Mouse (Mus musculus) WW6 (cell line): ENCODE data around the gene Med18.
A peak's percentile ranks its signal among the peaks of the same experiment; 100 is the strongest.
"Not testable (repeated sequence)": the region's sequence is repeated elsewhere in the genome, so short reads cannot be mapped to it uniquely, and the experiment has no call there.

Experiments
- DNase-seq: peaks from one replicate; pipeline ENCODE4 v3.0.0-alpha.2; 2013; ENCODE audit warnings: low read depth, low spot score

Med18 gene

DNA sequence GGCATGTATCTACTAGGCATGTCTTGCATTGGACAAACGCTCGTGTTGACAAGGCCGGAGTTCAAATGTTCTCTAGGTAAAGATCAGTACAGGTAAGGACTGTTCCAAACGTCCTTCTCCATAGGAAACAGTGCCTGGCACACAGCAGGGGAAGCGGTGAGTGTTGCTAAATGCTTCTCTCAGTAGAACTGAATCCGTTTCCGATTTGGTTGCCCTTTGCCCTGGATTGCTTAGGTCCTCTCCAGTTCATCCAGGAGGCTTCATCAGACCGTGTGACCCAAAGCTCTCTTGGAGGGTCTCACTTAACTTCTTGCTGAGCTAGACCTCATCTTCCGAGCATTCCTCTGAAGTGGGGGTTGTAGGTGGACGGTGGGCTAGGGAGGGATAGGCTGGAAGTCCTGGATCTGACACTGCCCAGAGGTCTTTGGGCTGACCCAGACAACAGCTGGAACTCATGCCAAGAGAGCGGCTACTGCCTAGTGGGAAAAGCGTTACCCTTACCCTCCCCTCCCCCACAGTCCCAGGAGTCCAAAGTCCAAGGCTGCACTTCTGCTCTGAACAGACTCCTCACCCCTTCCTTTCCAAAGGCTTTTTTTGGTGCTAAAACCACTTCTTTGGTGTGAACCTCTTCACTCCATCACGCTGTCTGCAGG is 19.4 kb upstream of the Med18 start:
- DNase-seq: no peak

DNA sequence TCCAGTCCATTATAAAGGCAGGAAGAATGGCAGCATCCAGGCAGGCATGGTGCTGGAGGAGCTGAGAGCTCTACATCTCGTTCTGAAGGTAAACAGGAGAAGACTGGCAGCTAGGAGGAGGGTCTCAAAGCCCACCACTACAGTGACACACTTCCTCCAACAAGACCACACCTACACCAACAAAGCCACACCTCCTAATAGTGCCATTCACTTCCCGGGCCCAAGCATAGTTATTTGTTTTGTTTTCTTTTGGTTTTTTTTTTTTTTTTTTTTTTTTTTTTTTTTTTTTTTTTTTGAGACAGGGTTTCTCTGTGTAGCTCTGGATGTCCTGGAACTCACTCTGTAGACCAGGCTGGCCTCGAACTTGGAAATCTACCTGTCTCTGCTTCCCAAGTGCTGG is 18.4 kb upstream of the Med18 start:
- not testable (repeated sequence) for DNase-seq

GRCm38 (mm10) chr4:132477833-132478232 is 14.1 kb upstream of the Med18 start:
- DNase-seq: no peak

GRCm38 (mm10) chr4:132475895-132476878 is 12.5 kb upstream of the Med18 start:
- no peak for DNase-seq

DNA sequence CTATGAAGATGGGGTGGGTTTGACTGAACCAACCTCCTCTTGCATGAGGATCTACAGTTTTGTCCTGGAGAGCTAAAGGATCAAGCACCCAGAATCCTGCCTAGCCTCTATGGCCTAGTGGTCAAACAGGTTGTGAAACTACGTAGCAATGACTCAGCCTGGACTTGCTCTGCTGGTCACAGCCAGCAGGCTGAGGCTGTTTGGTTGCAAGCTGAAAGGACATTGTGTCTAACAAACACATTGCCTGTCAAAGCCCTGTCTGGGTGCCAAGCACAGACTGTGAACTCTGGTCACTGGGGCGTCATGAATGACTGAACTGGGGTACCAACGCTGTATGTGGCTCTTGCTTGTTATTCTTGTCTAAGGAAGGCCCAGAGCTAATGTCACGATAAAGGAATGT is 10.9 kb upstream of the Med18 start:
- no peak for DNase-seq

GRCm38 (mm10) chr4:132473411-132473810 is 9.7 kb upstream of the Med18 start:
- no peak for DNase-seq

- DNase-seq: no peak
Observed at GRCm38 (mm10) chr4:132469873-132470272, 6.2 kb upstream of the Med18 start.

GRCm38 (mm10) chr4:132464255-132464613 is 513 bp upstream of the Med18 start:
- DNase-seq: no peak

GRCm38 (mm10) chr4:132462836-132463235 is 885 bp downstream of the Med18 start:
- DNase-seq: no peak

DNA sequence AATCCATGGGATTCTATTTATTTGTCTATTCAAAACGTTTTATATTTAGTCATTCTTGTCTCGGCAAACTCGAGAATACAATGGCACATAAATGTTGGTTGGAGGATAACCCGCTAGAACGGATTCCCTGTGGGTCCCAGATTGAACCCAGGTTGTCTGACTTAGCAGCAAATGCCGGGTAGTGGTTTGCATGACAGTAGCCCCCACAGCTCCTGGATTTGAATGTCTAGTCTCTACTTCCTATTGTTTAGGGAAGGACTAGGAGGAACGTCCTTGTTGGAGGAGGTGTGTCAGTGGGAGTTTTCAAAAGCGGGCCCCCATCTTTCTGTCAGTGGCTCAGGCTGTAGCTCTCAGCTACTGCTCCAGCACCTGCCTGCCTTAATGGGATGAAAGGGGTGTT is 3.5 kb downstream of the Med18 start:
- no peak for DNase-seq

GRCm38 (mm10) chr4:132455561-132455960 is 8.2 kb downstream of the Med18 start:
- DNase-seq: no peak

DNA sequence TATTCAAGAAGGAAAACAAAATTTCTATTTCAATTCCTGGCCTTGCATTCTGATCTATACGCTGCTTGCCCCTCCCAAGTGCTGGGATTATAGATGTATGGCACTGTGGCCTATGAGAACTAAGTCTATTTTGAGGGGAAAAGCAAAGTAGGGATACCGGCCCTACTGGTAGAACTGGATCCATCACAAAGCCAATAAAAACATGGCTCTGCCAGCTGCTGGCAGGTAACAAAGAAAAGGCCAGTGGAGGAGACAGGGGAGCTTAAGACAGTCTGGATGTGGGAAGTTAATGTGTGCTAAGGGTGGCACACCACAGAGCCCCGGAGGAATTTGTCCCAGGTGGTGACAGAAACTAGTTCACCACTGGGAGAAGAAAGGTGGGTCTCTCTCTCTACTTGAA is 8.6 kb downstream of the Med18 start:
- DNase-seq: no peak

GRCm38 (mm10) chr4:132454216-132454615 is 9.5 kb downstream of the Med18 start:
- no peak for DNase-seq

- no peak for DNase-seq
Observed at GRCm38 (mm10) chr4:132449778-132450177, 13.9 kb downstream of the Med18 start.

DNA sequence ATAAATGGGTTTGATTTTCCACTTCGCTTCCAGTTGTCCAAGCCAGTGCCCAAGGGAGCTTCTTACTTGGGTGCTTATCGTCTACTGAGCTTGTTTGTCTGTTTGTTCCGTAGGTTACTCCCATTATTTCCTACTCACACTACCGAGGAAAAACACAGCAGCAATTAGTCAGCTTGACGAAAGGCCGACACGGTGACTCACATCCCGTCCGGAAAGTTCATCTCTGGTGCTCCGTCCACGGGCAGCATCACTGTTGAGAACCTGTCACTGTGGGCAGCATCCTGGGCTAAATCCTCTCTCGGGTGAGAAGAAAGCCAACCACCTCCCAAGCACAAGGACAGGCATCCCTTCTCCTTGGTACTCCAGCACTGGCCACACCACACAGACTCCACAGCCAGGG is 17.6 kb downstream of the Med18 start:
- no peak for DNase-seq

DNA sequence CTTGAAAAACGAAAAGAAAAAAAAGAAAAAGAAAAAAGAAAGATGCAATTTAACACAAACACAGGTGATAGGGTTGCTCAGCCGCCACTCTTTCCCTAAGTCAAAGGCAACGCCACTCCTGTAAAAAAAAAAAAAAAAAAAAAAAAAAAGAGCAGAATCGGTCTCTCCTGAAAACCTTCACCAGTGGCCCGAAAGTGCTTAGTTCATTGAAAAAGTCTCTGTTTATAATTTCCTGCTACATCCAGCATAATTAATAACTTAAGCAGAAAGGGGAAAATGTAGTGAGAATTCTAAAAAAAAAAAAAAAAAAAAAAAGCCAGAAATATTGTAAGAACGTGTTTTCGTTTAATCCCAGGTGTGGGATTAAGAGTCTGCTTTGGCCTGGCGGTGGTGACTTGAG is 19.2 kb downstream of the Med18 start:
- no peak for DNase-seq

DNA sequence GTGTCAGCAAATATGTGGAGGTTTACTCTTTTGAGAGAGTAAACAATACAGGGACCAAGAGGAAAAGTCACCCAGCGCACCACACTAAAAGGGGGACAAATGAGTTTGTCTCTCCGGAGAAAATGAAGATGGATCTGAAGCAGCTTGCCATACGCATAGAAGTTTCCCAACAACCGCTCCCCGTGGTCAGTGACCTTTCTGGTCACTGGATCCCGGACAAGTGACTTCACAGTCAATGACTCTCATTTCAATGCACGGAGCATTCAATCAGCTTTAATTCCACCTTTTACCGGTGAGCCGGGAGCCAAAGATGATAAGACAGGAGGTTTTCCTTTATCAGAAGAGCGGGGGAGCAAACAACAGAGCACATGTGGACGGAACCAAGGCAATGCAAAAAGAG is 25.9 kb downstream of the Med18 start:
- DNase-seq: no peak

DNA sequence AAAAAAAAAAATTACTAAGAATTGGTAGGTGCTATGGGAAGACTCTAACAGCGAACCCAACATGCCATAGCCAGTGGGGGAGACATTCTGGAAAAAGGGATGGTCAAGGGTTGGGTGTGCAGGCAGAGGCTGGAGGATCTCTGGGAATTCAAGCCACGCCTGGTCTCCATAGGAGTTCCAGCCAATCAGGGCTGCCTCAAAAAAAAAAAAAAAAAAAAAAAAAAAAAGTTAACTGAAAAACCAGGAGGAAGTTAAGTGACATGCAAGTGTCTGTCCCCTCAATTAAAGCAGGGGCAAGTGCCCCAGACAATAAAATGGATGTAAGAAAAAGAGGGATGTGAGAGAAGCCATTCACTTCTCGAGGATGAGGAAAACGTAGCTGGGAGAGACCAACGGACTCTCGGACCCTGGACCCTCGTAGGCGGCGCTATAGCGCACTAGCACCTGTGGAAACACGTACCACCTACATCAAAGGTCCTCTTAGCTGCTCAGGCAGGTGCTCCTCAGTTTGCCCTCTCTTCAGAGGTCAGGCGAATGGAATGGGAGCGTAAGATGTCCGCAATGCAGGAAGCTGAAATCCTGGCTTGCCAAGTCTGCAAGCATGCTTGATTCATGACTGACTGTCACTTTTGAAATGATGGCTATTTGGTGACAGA is 30.9 kb downstream of the Med18 start:
- no peak for DNase-seq

DNA sequence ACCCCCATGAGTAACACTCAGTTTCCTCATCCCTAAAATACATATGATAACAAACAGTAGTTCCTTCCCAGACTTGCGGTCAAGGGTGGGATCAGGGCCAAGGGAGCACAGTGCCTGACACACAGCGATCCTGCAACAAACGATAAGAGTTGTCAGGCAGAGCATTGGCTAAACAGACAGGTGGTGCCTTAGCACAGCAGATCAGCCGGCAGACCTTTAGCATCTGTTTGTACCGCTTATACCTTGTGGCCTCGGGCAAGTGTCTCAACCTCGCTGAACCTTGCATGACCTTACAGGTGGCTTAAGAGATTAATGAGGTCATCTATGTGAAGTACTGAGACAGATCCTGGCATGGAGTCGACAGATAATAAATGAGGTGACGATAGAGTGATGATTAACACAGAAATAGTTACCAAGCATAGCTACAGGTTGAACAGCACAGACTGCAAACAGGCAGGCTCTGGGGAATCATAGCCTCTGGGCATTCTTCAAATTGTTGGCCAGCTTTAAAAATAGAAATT is 35.6 kb downstream of the Med18 start:
- DNase-seq: no peak

- DNase-seq: no peak
Observed at GRCm38 (mm10) chr4:132427493-132427892, 36.2 kb downstream of the Med18 start.

DNA sequence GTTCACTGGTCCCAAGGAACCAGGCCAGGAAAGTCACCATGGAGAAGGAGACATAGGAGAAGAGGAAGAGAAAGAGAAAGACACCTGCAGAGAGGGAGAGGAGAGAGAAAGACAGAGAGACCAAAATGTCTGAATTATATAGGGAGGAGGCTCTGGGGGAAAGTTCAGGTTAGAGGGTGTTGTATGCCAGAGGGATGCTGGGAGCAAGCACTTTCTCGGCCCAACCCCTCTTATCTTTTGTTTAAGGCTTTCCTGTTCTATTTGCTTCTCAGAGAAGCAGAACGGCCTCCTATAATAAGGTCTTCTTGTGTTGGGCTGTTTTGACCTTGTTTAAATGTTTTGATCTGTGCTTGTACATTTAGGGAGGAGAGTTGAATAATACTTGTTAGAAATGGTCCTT is 37.7 kb downstream of the Med18 start:
- DNase-seq: no peak

DNA sequence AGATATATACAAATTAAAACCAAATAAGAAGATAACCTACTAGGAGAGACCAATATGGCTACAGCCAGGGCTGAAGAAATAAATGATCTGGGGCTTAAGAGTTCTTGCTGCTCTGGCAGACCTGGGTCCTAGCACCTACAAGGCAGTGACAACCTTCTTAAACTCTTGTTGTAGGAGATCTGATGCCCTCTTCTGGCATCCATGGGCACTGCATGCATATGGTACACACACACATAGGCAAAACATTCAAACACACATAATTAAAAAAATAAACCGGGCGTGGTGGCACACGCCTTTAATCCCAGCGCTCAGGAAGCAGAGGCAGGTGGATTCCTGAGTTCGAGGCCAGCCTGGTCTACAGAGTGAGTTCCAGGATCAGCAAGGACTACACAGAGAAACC is 39.0 kb downstream of the Med18 start:
- peak; percentile 38 for DNase-seq
